Mouse (Mus musculus) heart, embryonic 14.5 days (tissue): ENCODE data around the gene Lgi4. TPM values are rescaled to one million over a fixed set of nuclear protein-coding genes. Genes with fewer than 3 reads are reported as not detected.

ENCODE experiments used
- ATAC-seq: fragments of 200-750 bp; cut with Nextera tagmentation; 2 replicates; pipeline ENCODE4 v1.8.0; 2017; ENCODE audit warnings: low read depth, moderate TSS enrichment; ENCODE audit not compliant: insufficient number of reproducible peaks, insufficient read depth, low FRiP score
- H3K27ac ChIP-seq, 2 experiments: fragments of 200-500 bp in 1 of 2; fragments of 300-500 bp in 1 of 2; sonication (generic) in 1 of 2; replicated peaks in 1 of 2; 2 replicates each; pipeline ENCODE4 v1.5.1; 2012 to 2014; ENCODE audit warnings: low read depth in 2 of 2, low read length in 2 of 2, control low read depth in 1 of 2, mild to moderate bottlenecking in 1 of 2, mixed read lengths in 1 of 2; ENCODE audit not compliant: control insufficient read depth in 1 of 2, insufficient read depth in 1 of 2
- H3K27me3 ChIP-seq: fragments of 300-500 bp; sonication (generic); 2 replicates; pipeline ENCODE4 v1.6.1; 2014; ENCODE audit warnings: mild to moderate bottlenecking, low read length, control low read depth; ENCODE audit not compliant: control insufficient read depth, insufficient read depth
- H3K36me3 ChIP-seq: fragments of 300-500 bp; sonication (generic); 2 replicates; pipeline ENCODE4 v1.6.1; 2014; ENCODE audit warnings: mild to moderate bottlenecking, control low read depth, low read length, mixed read lengths; ENCODE audit not compliant: control insufficient read depth, insufficient read depth
- H3K4me1 ChIP-seq, 2 experiments: fragments of 200-500 bp in 1 of 2; fragments of 300-500 bp in 1 of 2; sonication (generic) in 1 of 2; 2 replicates each; pipeline ENCODE4 v1.6.1; 2012 to 2014; ENCODE audit warnings: low read length in 2 of 2, control low read depth in 1 of 2, mixed read lengths in 1 of 2; ENCODE audit not compliant: control insufficient read depth in 2 of 2, insufficient read depth in 2 of 2
- H3K4me2 ChIP-seq: fragments of 300-500 bp; sonication (generic); 2 replicates; pipeline ENCODE4 v1.6.1; 2014; ENCODE audit warnings: mild to moderate bottlenecking, low read length
- H3K4me3 ChIP-seq, 2 experiments: fragments of 200-500 bp in 1 of 2; fragments of 300-500 bp in 1 of 2; sonication (generic) in 1 of 2; 2 replicates each; pipeline ENCODE4 v1.5.1; 2012 to 2014; ENCODE audit warnings: low read length in 2 of 2, mild to moderate bottlenecking in 2 of 2, control low read depth in 1 of 2, low read depth in 1 of 2, moderate library complexity in 1 of 2; ENCODE audit not compliant: control insufficient read depth in 1 of 2, insufficient read depth in 1 of 2
- H3K9ac ChIP-seq: fragments of 300-500 bp; sonication (generic); 2 replicates; pipeline ENCODE4 v1.6.1; 2014; ENCODE audit warnings: mild to moderate bottlenecking, low read length
- H3K9me3 ChIP-seq: fragments of 300-500 bp; sonication (generic); 2 replicates; pipeline ENCODE4 v1.6.1; 2016; ENCODE audit warnings: low read length, control low read depth; ENCODE audit not compliant: control insufficient read depth
- WGBS: fragments of 180-500 bp; shearing (Covaris S2); extraction: QIAGEN DNeasy Blood & Tissue Kit; methylation state at CpG from one replicate; pipeline ENCODE4 v1.1.7; 2014; 5-methylcytosine and 5-hydroxymethylcytosine counted together
- polyA plus RNA-seq: library from polyadenylated mRNA; unstranded; fragments of >200 nt; fragmentation: Nextera tagmentation; extraction: Ambion mirVana; gene quantifications from 2 replicates; pipeline ENCODE4 v1.2.1, GENCODE M21; 2014

Gene Lgi4
- polyA plus RNA-seq, 1 experiment from 2014 or later, result not detected

GRCm38 (mm10) chr7:31069491-31069890 lies 10.3 kb downstream of the Lgi4 start:
- H3K36me3 ChIP-seq, result no peaks in the 10 kb centered on the region
- ATAC-seq, result no peak
- H3K27ac ChIP-seq, result no peak overlapping the region
- 0 out of 4 replicates have a peak, but pooled peaks cover 0 to 10% of the 10 kb centered on the region in 2 experiments for H3K4me1 ChIP-seq
- WGBS, result 81% methylated on average over 14 of the region's 14 CpGs
- no peak overlapping the region for H3K4me3 ChIP-seq
- no peak overlapping the region for H3K9ac ChIP-seq
- no peak overlapping the region for H3K4me2 ChIP-seq
- no peaks in the 10 kb centered on the region for H3K27me3 ChIP-seq
- H3K9me3 ChIP-seq, result no peaks in the 10 kb centered on the region

- H3K36me3 ChIP-seq, result no peaks in the 10 kb centered on the region
- H3K27ac ChIP-seq, result no peak overlapping the region
- H3K4me2 ChIP-seq, result no peak overlapping the region
- no peaks in the 10 kb centered on the region for H3K27me3 ChIP-seq
- no peak for ATAC-seq
- WGBS, result 84% methylated on average over 6 of the region's 6 CpGs
- H3K4me3 ChIP-seq, result no peak overlapping the region
- H3K4me1 ChIP-seq, result 0 out of 4 replicates have a peak, but pooled peaks cover 0 to 10% of the 10 kb centered on the region in 2 experiments
- no peak overlapping the region for H3K9ac ChIP-seq
- no peaks in the 10 kb centered on the region for H3K9me3 ChIP-seq
Measured at GRCm38 (mm10) chr7:31070324-31070723, 11.2 kb downstream of the Lgi4 start.

GRCm38 (mm10) chr7:31072326-31072725 lies 13.2 kb downstream of the Lgi4 start:
- H3K27me3 ChIP-seq, result no peaks in the 10 kb centered on the region
- no peak overlapping the region for H3K27ac ChIP-seq
- WGBS, result 51% methylated on average over 9 of the region's 9 CpGs
- no peak overlapping the region for H3K9ac ChIP-seq
- no peaks in the 10 kb centered on the region for H3K36me3 ChIP-seq
- H3K4me3 ChIP-seq, result no peak overlapping the region
- H3K9me3 ChIP-seq, result no peaks in the 10 kb centered on the region
- ATAC-seq, result no peak
- H3K4me2 ChIP-seq, result no peak overlapping the region
- H3K4me1 ChIP-seq, result 0 out of 4 replicates have a peak, but pooled peaks cover 0 to 10% of the 10 kb centered on the region in 2 experiments

- Histone ChIP-seq H3K4me2 (no peak overlapping the region), H3K4me3 (no peak overlapping the region), H3K9ac (no peak overlapping the region), H3K9me3 (no peaks in the 10 kb centered on the region), H3K27ac (no peak overlapping the region), H3K36me3 (no peaks in the 10 kb centered on the region), H3K4me1 (0 out of 4 replicates have a peak, but pooled peaks cover 0 to 3% of the 10 kb centered on the region in 2 experiments), H3K27me3 (no peaks in the 10 kb centered on the region)
- ATAC-seq, result no peak
Measured at GRCm38 (mm10) chr7:31073546-31073945, 14.4 kb downstream of the Lgi4 start.

- 0 out of 4 replicates have a peak, but pooled peaks cover 0 to 3% of the 10 kb centered on the region in 2 experiments for H3K4me1 ChIP-seq
- no peaks in the 10 kb centered on the region for H3K9me3 ChIP-seq
- ATAC-seq, result no peak
- H3K9ac ChIP-seq, result no peak overlapping the region
- no peaks in the 10 kb centered on the region for H3K27me3 ChIP-seq
- H3K27ac ChIP-seq, result no peak overlapping the region
- no peaks in the 10 kb centered on the region for H3K36me3 ChIP-seq
- H3K4me3 ChIP-seq, result no peak overlapping the region
- WGBS, result 66% methylated on average over 7 of the region's 7 CpGs
- no peak overlapping the region for H3K4me2 ChIP-seq
Measured at GRCm38 (mm10) chr7:31074061-31074712, 15.0 kb downstream of the Lgi4 start.

- Histone ChIP-seq H3K4me3 (no peak overlapping the region), H3K9me3 (no peaks in the 10 kb centered on the region), H3K27me3 (no peaks in the 10 kb centered on the region), H3K36me3 (no peaks in the 10 kb centered on the region), H3K4me2 (no peak overlapping the region), H3K27ac (no peak overlapping the region), H3K9ac (no peak overlapping the region), H3K4me1 (0 out of 4 replicates have a peak, but pooled peaks cover 0 to 3% of the 10 kb centered on the region in 2 experiments)
- ATAC-seq, result no peak
- WGBS, result 69% methylated on average over 5 of the region's 5 CpGs
Measured at GRCm38 (mm10) chr7:31074713-31075069, 15.5 kb downstream of the Lgi4 start.

GRCm38 (mm10) chr7:31076492-31076891 lies 17.4 kb downstream of the Lgi4 start, which contains the start of gene Fxyd3:
Gene Fxyd3, minus strand, starts transcription at chr7:31076704.
- 53% methylated on average over 5 of the region's 5 CpGs for WGBS

GRCm38 (mm10) chr7:31077470-31077869 lies 18.3 kb downstream of the Lgi4 start:
- Histone ChIP-seq H3K9ac (no peak overlapping the region), H3K9me3 (no peaks in the 10 kb centered on the region), H3K4me1 (no peaks in the 10 kb centered on the region), H3K4me3 (no peak overlapping the region), H3K36me3 (no peaks in the 10 kb centered on the region), H3K4me2 (no peak overlapping the region), H3K27ac (no peak overlapping the region), H3K27me3 (no peaks in the 10 kb centered on the region)
- no peak for ATAC-seq
- WGBS, result 49% methylated on average over 6 of the region's 6 CpGs

More at GRCm38 (mm10) chr7:31076492-31076891, 17.4 kb downstream of the Lgi4 start, which contains the start of gene Fxyd3:
- Histone ChIP-seq H3K9me3 (no peaks in the 10 kb centered on the region), H3K27ac (no peak within 1 kb of the TSS), H3K4me2 (no peak within 1 kb of the TSS), H3K4me3 (no peak within 1 kb of the TSS), H3K9ac (no peak within 1 kb of the TSS), H3K4me1 (no peaks in the 10 kb centered on the region), H3K36me3 (no peaks in the 10 kb centered on the region), H3K27me3 (no peaks in the 10 kb centered on the region)
- no peak for ATAC-seq
